Mouse (Mus musculus) megakaryocyte progenitor cell, adult 5-6 weeks (primary cell): ENCODE measurements around the gene Neo1. TPM values are rescaled to one million over a fixed set of nuclear protein-coding genes. Genes with fewer than 3 reads are reported as not detected.
A peak's percentile ranks its signal among the peaks of the same experiment; 100 is the strongest.

ENCODE experiments used
- ATAC-seq: replicated peaks from 2 replicates; pipeline ENCODE4 v1.8.0; 2016; ENCODE audit warnings: mild to moderate bottlenecking, moderate TSS enrichment, inconsistent platforms; ENCODE audit not compliant: poor library complexity
- total RNA-seq, 2 experiments: library from RNA; stranded (forward) in 1 of 2; stranded (reverse) in 1 of 2; fragments of 157-497, 149-512 nt in 1 of 2; fragments of 200-1000 nt in 1 of 2; gene quantifications; 2 replicates each; pipeline versions ENCODE4 v1.2.3 to v1.2.4; 2015 to 2017

Gene Neo1
- 1.0 TPM in 1 of 2 replicates, not detected in the other for total RNA-seq (2015)
- total RNA-seq (2017) = not detected in 2 replicates

DNA sequence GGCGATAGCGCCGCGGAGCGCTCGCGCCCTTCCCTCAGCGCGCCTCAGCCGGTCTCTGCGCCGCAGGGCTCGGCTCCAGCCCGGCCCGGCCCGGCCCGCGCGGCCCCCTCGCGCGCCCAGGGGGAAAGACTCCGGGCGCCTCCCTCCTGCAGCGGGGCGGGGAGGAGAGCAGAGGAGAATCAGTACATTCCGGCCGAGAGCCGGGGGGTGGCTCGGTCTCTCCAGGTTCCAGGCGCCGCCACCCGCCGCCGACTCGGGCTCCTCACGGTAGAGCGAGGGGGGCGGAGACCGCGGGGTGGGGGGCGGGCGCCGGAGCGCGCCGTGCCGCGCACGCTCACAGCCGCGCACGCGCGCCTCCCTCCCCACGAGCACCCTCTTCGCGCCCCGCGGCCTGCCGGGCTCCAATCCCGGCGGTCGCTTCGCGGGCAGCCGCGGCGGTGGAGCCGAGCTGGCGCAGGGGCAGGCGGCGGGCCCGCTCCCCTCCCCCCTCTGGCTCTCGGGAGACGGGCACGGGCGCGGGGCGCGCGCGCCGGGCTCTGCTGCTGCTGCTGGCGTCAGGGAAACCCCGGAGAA lies at the start of gene Neo1:
Gene Neo1 (minus strand): TSS at position 283 of the 573 bp plus-strand sequence.
- ATAC-seq = no peak

DNA sequence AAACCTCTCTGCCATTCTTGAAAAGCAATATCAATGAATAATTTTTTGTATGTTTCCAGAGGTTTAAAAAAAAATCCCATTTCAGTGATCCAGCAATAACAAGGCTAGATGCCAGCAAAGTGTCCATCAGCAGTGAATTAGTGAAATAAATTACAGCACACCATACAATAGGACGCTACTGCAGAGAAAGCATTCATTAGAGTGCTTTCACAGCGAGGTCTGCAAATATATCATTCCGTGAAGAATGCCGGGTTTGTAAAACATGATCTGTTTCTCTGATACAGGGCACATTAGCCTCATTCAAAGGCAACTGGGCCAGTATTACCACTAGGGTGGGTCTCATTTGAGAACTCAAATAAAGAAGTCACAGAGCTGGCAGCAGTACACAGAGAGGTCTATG lies 39.4 kb upstream of the Neo1 start:
- ATAC-seq = no peak

DNA sequence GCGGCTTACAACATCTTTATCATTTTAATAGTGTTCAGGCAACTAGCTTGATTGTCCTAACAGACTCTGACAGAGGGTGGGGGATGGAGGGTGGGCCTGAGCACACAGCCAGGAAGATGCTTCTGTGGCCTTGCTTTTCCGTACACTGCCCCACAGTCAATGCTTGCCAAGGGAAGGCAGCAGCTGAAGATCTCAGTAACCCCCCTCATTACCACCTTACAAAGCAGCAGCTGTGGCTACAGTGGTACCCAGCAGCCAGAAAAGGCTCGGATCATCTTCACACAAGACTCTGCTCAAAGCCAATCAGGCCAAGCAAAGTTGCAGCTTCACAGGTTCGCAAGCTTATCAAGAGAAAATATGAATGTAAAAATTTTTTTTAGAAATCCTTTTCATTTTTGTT lies 37.6 kb upstream of the Neo1 start:
- no peak for ATAC-seq

DNA sequence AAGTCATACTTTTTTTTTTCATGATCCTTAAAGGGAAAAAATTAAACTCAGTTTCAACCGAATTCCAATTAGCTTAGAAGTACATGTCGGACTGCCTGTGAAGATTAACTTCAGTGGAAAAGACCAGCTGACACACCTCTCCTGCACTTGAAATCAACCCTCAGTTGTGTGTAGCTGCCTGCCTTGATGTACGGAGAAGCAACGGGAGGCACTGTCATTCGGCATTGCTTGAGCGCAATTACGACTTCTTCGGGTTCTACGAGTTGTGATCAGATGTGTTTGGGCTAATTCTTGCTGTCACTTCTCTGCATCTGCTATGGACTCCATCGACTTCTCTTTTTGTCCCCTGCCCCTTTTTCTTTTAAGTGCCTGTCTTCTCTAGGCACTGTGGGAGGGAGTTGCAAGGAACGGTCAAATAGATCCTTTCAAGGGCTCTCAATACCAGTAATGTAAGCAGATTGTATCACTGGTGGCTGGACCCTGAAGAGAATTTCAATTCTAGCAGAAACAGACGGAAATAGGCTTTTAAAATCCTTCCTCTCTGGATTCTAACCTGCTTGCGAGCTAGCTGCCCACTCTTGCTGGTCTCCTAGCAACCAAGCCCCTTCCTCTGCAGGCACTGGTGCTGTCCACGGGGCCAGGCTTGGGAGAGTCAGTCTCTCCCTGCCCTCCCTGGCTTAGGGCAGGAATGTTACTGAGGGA lies 36.0 kb upstream of the Neo1 start:
- no peak for ATAC-seq

DNA sequence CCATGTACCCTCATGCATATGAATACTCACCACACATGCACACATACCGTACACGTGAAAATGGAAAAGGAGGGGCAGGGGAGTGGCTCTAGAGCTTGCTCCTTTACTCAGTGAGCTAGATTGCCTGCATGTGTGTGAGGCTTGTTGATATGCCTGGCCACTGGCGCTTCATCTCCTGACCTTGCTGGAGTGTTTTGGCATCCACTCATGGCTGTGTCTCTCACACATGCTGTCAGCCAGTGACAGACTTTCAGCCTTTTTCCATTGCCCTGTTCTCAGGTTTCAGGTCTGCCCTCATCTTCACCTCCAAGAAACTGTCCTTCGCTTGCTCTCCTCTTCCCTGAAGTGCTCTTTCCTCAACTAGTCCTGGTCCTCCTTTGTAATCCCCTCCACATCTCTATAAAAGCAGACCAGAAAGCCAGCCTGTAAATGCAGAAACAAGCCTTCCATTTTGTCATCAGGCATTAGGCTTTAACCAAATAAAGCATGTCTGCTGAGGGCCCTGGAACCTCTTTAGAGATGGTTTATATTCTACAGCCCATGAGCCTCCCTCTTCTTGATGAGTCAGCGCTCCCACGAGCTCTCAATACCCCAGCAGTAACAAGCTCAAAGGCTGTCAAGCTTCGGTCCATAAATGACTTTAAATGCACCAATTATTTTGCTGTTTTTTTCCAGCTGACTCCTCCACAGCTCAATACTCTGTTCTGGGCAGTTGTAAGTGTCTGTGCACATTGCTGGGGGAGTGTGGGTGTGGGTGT lies 35.2 kb upstream of the Neo1 start:
- ATAC-seq = no peak

DNA sequence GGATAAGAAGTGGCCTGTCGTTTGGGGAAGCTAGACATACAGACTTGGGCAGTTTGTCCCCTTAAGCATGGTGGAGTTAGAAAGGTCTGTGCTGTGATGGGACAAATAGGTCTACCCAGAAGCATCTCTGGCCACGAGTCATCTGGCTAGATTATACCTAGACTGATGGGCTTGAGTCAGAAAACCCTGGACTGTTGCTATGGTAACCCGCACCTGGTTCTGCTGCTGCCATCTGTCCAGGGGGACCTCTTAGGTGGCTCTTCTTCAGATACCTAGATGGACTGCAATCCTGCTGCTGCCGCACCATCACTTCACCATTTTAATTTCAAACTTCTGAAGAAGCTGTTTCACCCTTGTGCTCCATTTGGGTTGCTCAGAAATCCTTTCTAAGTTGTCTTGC lies 34.0 kb upstream of the Neo1 start:
- no peak for ATAC-seq

DNA sequence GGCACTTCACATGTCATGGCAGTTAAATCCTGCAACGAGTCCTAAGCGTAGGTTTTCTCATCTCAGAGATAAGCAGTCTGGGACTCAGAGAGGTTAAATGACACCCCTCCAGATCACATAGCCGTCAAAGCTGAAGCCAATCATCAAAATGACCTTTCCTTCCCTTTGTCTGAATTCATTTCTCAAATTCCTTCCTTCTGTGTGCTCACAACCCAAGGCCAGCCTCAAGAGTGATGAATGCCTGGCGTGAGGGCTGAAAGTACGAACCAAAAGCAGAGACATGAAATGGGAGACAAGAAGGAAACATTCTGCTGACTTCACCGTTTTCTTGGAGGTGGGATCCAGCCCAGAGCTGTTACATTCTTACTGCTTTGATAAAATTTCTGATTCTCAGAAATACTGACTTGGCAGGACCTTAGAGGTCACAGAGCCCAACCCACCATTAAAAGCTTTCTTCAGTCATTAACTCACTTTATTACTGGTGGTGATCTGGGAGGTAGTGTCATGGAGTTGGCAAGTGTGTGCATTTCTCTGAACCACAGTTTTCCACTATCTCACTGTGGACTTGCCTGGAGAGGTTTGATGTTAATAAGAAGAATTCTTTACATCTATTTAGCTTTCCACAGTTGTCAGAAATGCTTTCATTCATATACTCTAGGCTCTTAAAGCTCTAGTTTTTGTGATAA lies 29.5 kb upstream of the Neo1 start:
- ATAC-seq = no peak

DNA sequence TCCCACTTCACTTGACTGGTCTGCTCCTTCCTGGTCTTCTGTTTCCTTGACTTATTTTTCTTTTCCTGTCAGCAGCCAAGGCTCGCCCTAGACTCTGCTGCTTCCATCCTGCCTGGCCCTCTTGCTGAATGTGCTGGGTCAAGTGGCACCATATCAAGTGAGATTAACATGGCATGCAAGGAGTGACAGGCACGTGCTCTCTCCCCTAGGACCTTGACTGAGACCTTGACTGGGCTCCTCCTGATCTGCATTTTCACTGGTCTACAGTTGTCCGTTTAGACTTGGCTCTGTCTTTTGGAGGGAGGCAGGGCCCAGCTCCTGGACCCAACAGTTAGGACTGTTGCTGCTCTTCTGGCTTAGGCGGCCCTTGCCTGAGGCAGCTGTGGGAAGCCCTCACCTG lies 26.2 kb upstream of the Neo1 start:
- ATAC-seq = no peak

DNA sequence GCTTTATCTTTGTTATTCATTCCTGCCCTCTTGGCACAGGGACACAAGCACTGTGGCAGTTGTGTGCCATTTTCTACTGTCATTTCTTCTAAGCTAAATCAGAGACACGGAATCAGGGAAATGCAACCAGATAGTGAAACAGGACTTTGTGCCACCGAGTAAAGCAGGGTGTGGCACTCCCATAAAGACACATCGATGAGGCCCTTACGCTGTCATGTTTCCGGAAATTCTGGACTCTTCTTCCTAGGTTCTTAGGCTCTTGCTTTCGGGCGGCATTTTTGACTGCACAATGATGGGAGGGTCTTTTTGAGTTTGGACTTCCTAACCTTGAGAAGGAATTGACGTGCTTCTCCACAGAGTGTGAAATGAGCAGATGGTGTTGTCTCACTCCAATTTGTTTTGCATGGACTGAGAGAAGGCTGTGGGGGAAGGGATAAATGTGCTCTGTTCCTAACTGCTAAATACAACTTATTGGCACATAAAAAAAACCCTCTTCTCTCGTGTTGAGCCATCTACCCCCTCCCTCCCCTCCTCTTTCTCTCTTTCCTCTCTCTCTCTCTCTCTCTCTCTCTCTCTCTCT lies 23.9 kb upstream of the Neo1 start:
- ATAC-seq = no peak

DNA sequence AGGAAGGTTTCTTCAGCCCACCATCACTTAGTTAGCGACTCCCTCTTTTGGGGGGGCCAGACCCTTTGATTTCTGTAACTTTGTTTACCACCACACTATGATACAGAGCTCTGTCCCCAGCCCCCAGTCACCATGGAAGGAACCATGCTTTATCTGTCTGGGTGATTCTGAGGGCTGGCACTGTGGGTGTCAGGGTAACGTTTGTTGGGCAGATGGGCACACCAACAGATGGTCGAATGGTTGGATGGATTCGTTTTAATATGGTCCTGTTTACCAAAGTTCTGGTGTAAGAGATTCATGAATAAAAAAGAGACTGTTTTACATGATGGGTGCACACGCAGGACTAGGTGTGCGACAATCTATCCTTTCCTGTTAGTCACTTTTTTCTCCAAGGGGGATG lies 22.9 kb upstream of the Neo1 start:
- no peak for ATAC-seq

DNA sequence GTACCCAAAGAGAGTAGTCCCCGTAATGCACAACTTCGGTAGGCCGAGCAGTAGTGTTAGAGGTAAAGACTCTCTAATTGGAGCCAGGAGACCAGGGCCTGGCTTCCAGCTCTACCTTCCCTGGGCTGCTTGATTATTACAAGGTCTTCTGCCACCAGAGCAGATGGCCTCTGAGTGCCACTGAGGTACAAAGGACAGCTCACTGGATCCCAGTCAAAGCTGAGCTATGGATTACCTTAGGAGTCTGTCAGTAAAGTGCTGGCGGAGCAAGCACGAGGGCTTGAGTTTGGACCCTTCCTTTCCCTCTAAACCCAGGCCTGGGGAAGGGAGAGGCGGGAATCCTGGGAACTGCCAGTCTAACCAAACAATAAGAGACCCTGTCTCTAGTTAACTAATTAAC lies 21.8 kb upstream of the Neo1 start:
- no peak for ATAC-seq

DNA sequence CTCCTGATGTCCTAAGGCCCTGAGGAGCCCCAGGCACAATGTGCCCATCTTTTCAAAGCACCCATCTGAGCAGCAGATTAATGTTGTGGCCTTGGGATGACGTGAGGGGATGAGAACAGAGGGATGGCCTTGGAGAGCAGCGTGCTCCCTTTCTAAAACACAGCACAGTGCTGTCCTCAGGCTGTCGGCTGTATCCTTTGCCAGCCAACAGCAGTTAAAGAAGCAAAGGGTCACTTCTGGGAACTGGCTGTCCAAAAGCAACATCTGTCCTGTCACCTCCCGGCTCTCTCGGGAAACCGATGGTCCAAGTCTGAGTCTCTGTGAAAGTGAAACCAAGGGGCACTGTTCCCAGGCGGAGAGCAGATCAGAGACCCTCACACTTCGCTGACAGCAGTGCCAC lies 20.0 kb upstream of the Neo1 start:
- no peak for ATAC-seq

DNA sequence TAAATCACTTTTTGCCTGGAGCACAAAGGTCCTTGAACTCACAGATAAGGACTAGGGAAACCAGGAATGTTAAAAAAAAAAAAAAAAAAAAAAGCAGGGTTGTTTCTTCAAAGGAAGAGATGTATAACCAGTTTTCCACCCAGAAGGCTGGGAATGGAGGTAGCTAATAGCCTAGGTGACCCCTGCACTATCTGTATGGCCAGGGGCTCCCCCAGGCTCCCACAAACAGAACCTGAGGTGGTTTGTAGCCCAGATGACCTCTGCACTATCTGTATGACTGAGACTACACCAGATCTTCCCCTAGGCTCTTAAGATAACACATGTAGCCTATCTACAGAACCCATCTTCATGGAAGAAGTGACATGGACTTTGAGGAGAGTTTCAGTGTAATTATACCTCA lies 5.6 kb upstream of the Neo1 start:
- no peak for ATAC-seq

DNA sequence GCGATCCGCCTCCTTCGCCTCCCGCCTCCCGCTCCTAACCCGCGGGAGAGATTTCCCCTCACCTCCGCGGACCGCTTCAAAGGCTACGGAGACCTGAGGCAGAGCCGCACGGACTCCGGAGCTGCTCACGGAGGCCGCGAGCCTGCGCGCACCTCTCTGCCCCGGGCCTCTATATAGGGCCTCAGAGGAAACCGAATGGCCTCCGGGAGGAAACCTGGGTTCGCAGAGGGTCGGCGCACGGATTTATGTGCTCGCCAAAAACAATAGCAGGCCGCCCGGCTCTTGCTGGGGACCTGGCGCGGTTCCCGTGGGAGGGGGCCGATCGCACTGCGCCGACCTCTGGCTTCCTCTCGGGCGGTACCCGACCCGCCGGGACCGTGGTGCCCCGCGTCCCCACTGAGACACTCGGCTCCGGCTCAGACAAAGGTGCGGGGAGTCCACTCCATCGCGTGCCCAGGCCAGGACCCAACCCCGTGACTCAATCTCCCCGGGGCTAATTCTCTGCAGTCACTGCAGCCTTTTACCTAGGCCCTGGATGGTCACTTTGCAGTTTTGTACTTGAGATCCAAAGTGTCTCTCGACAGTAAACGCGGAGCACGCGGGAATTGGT lies 596 bp upstream of the Neo1 start:
- ATAC-seq = no peak

DNA sequence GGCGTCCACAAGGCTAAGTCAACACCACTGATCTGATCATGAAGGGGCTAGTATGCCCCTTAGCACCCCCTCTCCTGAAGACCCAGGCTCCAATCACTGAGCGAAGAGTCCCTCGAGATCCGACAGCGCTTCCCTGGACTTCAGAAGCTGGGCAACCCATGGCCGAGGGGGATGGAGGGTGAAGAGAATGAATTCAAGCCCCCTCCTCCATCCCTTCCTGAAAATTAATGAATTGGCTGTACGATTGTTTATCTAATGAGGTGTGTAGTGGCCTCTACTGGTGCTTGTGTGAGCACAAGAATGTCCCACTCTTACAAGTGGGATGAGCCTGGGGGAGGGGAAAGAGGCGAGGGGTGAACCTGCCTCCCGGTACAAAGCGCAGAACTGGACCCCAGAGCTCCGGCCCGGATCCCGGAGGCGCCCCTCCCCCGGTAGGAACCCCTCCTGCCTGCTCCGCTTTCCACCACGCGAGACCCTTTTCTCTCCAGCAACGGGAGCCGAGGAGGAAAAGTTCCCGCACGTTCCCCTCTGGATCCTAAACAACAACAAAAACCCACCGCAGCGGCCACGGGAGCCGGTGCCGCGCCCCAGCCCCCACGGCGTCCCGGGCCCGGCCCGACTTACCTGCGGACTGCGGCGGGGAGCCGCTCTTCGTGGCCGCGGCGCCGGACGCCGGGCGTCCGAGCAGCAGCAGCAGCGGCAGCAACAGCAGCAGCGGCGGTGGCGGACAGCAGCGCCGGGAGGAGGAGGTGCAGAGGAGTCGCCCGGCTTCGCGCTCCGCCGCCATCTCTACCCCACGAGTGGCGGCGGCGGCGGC lies 691 bp downstream of the Neo1 start:
- 0 out of 2 replicates have a peak, but pooled peaks have one; percentile 6 for ATAC-seq

DNA sequence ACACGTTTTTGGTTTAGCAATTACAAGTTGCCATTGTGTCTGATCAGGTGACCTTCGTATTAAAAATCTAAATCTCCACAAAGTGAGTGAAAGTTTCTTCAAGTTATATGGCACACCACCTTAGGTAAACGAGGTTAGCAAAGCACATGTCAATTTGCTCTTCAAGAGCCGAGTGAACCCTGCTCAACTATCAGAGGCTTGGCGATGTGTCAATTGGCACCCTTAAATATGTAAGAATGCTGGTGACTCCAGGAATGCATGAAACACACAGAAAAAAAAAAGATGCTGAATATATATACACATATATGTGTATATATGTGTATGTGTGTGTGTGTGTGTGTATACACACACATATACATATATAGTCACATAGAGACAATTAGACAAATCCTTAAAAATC lies 1.4 kb downstream of the Neo1 start:
- no peak for ATAC-seq

DNA sequence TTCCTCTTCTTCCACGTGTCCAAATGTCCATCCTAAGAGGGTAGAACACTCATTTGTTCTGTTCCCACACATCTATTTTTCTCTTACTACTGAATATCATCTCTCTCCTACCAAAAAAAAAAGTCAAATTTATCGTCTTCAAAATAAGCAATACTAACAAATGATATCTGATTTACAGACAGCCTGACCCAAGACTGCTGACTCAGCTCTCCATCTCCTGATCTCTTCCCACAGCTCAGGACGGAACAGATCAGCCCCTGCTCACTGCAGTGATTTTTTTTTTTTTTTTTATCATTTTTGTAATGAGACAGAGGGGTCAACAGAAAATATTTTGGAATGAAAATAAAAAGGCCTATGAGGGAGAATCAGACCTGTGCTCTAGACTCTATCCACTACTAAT lies 2.7 kb downstream of the Neo1 start:
- ATAC-seq = no peak

DNA sequence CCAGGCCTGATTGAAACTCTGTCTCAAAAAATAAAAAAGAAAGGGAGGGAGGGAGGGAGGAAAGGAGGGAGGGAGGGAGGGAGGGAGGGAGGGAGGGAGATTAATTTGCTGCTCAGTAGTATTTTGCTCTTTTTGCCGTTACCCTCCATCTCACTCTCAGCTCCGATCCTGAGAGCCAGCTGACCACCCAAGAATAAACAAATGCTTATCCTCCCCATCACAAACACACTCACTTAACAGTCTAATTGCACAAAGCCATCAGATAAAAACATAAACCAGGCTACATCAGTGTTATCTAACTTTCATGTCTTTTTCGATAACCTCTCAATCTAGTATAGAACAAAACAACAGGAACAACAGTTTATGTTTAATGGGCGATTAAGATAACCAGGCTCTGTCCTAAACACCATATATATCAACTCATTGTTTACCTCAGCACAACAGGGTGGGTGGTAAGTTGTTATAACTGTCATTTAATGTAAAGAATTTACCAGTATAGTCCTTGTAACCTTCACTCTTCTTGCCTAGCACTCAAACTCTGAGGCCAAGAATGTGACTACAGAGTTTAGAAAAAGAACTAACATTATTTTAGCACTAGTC lies 11.9 kb downstream of the Neo1 start:
- no peak for ATAC-seq

DNA sequence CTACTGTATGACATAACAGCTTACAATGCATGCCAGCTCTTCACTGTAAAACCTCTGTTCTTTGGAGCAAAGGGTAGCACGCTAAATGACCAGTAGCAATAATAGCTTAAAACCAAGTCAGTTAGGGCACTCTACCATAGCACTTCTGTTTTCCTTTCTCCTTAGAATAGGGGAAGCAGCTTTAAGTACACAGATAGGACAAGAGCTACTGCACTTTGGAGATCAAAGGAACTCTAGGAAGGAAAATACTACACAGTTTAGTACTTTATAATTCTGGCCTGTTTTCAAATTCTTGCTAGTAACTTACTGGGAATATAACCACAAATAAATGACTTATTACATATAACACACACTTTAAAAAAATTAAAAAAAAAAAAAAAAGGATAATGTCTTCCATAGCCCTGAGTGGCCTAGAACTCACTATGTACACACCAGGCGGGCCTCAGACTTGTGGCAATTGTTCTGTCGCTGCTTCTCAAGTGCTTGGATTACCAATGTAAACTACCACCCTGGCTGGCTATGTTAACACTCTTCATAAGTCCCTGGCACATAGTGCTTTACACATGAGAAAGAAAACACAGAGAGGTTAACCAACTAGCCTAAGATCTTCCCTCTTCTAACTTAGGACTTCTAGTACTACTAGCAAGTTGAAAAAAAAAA lies 20.1 kb downstream of the Neo1 start:
- no peak for ATAC-seq
